Mouse (Mus musculus) MEL (cell line): Measurements from ENCODE around the gene Ctc1.

Experiments used
- CTCF ChIP-seq, 3 experiments: IDR thresholded peaks in 2 of 3; conservative IDR thresholded peaks in 1 of 3; 2 replicates each; pipeline ENCODE4 v1.5.1; 2011 to 2012; ENCODE audit warnings: low read length in 3 of 3, low read depth in 2 of 3, mild to moderate bottlenecking in 2 of 3, improper control_type of control experiment in 1 of 3, inconsistent platforms in 1 of 3, mixed read lengths in 1 of 3, moderate library complexity in 1 of 3; ENCODE audit not compliant: control insufficient read depth in 1 of 3, insufficient read depth in 1 of 3, poor library complexity in 1 of 3, severe bottlenecking in 1 of 3
- EP300 ChIP-seq, 2 experiments: IDR thresholded peaks; 2 replicates each; pipeline ENCODE4 v1.6.1; 2011; ENCODE audit warnings: improper control_type of control experiment in 2 of 2, low read length in 2 of 2, low read depth in 1 of 2, mild to moderate bottlenecking in 1 of 2
- ETS1 ChIP-seq: IDR thresholded peaks from 2 replicates; pipeline ENCODE4 v1.6.1; 2012; ENCODE audit warnings: low read depth, mild to moderate bottlenecking, inconsistent platforms, low read length, improper control_type of control experiment, moderate library complexity
- JUND ChIP-seq: IDR thresholded peaks from 2 replicates; pipeline ENCODE4 v1.6.1; 2011; ENCODE audit warnings: low read depth, mild to moderate bottlenecking, improper control_type of control experiment, low read length
- POLR2A ChIP-seq, 2 experiments: IDR thresholded peaks; 2 replicates each; pipeline ENCODE4 v1.6.1; 2011 to 2012; ENCODE audit warnings: low read length in 2 of 2, mild to moderate bottlenecking in 2 of 2, control low read depth in 1 of 2, improper control_type of control experiment in 1 of 2, low read depth in 1 of 2, moderate library complexity in 1 of 2; ENCODE audit not compliant: control insufficient read depth in 1 of 2, insufficient read depth in 1 of 2, poor library complexity in 1 of 2
- POLR2AphosphoS2 ChIP-seq: IDR thresholded peaks from 2 replicates; pipeline ENCODE4 v1.6.1; 2011; ENCODE audit warnings: low read length, improper control_type of control experiment
- POLR2AphosphoS5 ChIP-seq: IDR thresholded peaks from 2 replicates; pipeline ENCODE4 v1.6.1; 2012; ENCODE audit warnings: low read depth, borderline replicate concordance, mild to moderate bottlenecking, inconsistent platforms, low read length, moderate library complexity, mixed read lengths
- ZKSCAN1 ChIP-seq: IDR thresholded peaks from 2 replicates; pipeline ENCODE4 v1.6.1; 2012; ENCODE audit warnings: low read depth, mild to moderate bottlenecking, inconsistent platforms, low read length, improper control_type of control experiment, moderate library complexity

- TF ChIP-seq ZKSCAN1, result no peak
- no peak for TF ChIP-seq EP300 (IDR thresholded peaks at IDR 0.05; ENCODE audit: low read depth in 1 of 2, low read length in 2 of 2)
- no peak for TF ChIP-seq POLR2AphosphoS2
- TF ChIP-seq JUND, result no peak
- TF ChIP-seq POLR2A (IDR thresholded peaks at IDR 0.05; ENCODE audit: control insufficient read depth in 1 of 2, insufficient read depth in 1 of 2, low read depth in 1 of 2, low read length in 2 of 2, poor library complexity in 1 of 2), result no peak
- TF ChIP-seq CTCF (IDR thresholded peaks at IDR 0.05 in 2 of 3, conservative IDR thresholded peaks at IDR 0.05 in 1 of 3; ENCODE audit: control insufficient read depth in 1 of 3, insufficient read depth in 1 of 3, low read depth in 2 of 3, low read length in 3 of 3, poor library complexity in 1 of 3, severe bottlenecking in 1 of 3), result no peak
- TF ChIP-seq ETS1, result no peak
- TF ChIP-seq POLR2AphosphoS5, result no peak
These were observed 60.2 kb downstream of the Ctc1 start for GRCm38 (mm10) chr11:69075764-69076479.
